Mouse (Mus musculus) forebrain, postnatal 0 days (tissue): ENCODE results near the gene Ldhc. TPM values are rescaled to one million over a fixed set of nuclear protein-coding genes. Genes with fewer than 3 reads are reported as not detected.

Experiments used
- ATAC-seq: fragments of 200-750 bp; cut with Nextera tagmentation; 2 replicates; pipeline ENCODE4 v1.8.0; 2017; ENCODE audit warnings: mild to moderate bottlenecking, moderate library complexity
- DNase-seq: peaks from one replicate; pipeline ENCODE4 v3.0.0-alpha.2; 2015
- H3K27ac ChIP-seq: fragments of 300-500 bp; sonication (generic); 2 replicates; pipeline ENCODE4 v1.5.1; 2014; ENCODE audit warnings: low read depth, mild to moderate bottlenecking, antibody characterized with exemption, low read length, moderate library complexity, mixed read lengths
- H3K27me3 ChIP-seq: fragments of 300-500 bp; sonication (generic); 2 replicates; pipeline ENCODE4 v1.6.1; 2014; ENCODE audit warnings: mild to moderate bottlenecking, low read length, mixed read lengths; ENCODE audit not compliant: insufficient read depth
- H3K36me3 ChIP-seq: fragments of 300-500 bp; sonication (generic); 2 replicates; pipeline ENCODE4 v1.6.1; 2014; ENCODE audit warnings: mild to moderate bottlenecking, moderate library complexity; ENCODE audit not compliant: insufficient read depth
- H3K4me1 ChIP-seq: fragments of 300-500 bp; sonication (generic); 2 replicates; pipeline ENCODE4 v1.6.1; 2014; ENCODE audit warnings: antibody characterized with exemption; ENCODE audit not compliant: insufficient read depth
- H3K4me2 ChIP-seq: fragments of 300-500 bp; sonication (generic); 2 replicates; pipeline ENCODE4 v1.6.1; 2014; ENCODE audit warnings: low read depth, mild to moderate bottlenecking, moderate library complexity
- H3K4me3 ChIP-seq: fragments of 300-500 bp; sonication (generic); 2 replicates; pipeline ENCODE4 v1.5.1; 2014; ENCODE audit warnings: low read depth, low read length, mixed read lengths
- H3K9ac ChIP-seq: fragments of 300-500 bp; sonication (generic); 2 replicates; pipeline ENCODE4 v1.6.1; 2014; ENCODE audit warnings: mild to moderate bottlenecking
- H3K9me3 ChIP-seq: fragments of 300-500 bp; sonication (generic); 2 replicates; pipeline ENCODE4 v1.6.1; 2016; ENCODE audit warnings: low read length
- CTCF ChIP-seq: sonication (generic); IDR thresholded peaks from 2 replicates; pipeline ENCODE4 v1.5.1; 2016; ENCODE audit warnings: antibody characterized with exemption, control low read depth, low read depth
- WGBS: fragments of 180-500 bp; shearing (Covaris S2); extraction: QIAGEN DNeasy Blood & Tissue Kit; methylation state at CpG from one replicate; pipeline ENCODE4 v1.1.7; 2014; 5-methylcytosine and 5-hydroxymethylcytosine counted together
- polyA plus RNA-seq: library from polyadenylated mRNA; unstranded; fragments of >200 nt; fragmentation: Nextera tagmentation; extraction: Ambion mirVana; gene quantifications from 2 replicates; pipeline ENCODE4 v1.2.1, GENCODE M21; 2015
- total RNA-seq: library from RNA; depleted of rRNA; stranded (reverse); fragments of >200 nt; gene quantifications from 2 replicates; pipeline ENCODE4 v1.2.3, GENCODE M21; 2014

The Ldhc gene
- total and polyA plus RNA-seq, 2 experiments from 2014 or later: not detected

DNA sequence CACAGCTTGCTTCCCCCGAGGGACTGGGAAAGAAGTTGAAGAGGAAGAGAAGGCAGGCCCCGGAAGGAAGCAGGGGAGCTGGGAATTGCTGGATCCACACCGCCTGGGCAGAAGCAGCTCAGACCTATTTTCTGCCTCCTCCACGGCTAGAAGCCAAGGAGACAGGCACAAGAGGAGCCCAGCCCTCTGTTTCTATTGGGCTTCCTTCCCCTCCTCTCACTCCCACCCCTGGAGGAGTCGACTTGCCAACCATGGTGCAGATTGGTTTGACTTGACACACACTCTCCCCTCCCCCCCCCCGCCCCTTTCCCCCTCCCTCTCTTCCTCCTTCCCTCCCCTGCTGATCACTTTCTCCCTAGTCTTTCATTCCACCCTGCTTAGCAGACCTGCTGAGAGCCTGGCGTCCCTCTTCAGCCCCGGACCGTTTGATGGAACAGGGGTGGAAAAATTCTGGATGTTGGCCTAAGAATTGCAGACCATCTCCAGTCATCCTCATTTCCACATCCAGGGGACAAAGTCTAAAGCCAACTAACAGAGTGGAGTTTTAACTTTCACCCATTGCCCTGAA, 22.8 kb upstream of the Ldhc start:
- peaks cover 16% of the 10 kb centered on the region for H3K4me1 ChIP-seq
- DNase-seq: peak; percentile 77
- no peaks in the 10 kb centered on the region for H3K9me3 ChIP-seq
- peak; percentile 81 for ATAC-seq
- H3K9ac ChIP-seq: peak overlapping the region; percentile 22; the same call in 1 of the 2 replicates
- no peak overlapping the region for H3K4me3 ChIP-seq
- TF ChIP-seq CTCF: no peak
- peak overlapping the region; percentile 87 for H3K27ac ChIP-seq
- H3K27me3 ChIP-seq: no peaks in the 10 kb centered on the region
- H3K36me3 ChIP-seq: no peaks in the 10 kb centered on the region
- H3K4me2 ChIP-seq: peak overlapping the region; percentile 40
- WGBS: 2% methylated on average over 8 of the region's 9 CpGs

DNA sequence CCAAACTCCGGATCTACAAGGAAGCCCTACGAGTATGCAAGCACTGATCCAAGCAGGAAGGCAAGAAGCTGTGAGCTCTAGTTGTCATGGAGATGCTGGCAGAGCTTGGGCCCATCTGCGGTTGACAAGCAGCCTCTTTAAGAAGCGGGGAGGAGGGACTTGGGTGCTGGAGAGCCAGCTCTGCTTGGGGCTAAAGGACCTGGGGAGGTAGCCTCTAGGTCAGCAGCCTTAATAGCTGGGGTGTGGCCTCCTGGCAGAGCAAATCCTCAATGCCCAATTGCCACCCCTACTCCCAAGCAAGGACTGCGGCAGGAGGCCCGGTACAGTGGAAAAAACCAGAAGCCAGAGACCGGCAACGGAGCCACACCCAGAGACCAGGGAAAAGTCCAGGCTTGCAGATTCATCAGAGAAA, 22.1 kb upstream of the Ldhc start:
- H3K36me3 ChIP-seq: no peaks in the 10 kb centered on the region
- peak overlapping the region; percentile 87 for H3K27ac ChIP-seq
- no peak overlapping the region for H3K4me3 ChIP-seq
- H3K4me2 ChIP-seq: peak overlapping the region; percentile 40
- H3K9ac ChIP-seq: peak overlapping the region; percentile 39; the same call in 1 of the 2 replicates
- DNase-seq: peak; percentile 94
- no peak for TF ChIP-seq CTCF
- WGBS: 6% methylated on average over 8 of the region's 8 CpGs
- peaks cover 16% of the 10 kb centered on the region for H3K4me1 ChIP-seq
- no peaks in the 10 kb centered on the region for H3K9me3 ChIP-seq
- ATAC-seq: peak; percentile 94
- no peaks in the 10 kb centered on the region for H3K27me3 ChIP-seq

DNA sequence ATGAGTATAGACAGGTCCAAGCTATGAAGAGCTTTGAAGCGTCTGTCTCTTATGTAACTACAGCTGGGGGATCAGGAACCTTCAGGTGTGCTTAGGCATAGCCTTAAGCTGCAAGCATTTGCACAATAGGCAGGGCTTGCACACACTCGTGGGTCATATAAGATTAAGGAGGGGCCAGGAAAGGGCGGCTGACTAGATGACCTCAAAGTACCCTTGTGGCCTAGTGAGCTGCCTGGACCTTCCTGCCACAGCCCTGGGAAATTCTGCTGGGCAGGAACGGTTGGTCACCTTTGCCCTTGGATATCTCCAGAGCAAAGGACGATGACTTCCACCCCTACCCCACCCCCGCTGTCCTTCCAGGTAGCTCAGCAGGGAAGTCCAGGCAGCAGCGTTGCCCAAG, 21.6 kb upstream of the Ldhc start:
- peaks cover 16% of the 10 kb centered on the region for H3K4me1 ChIP-seq
- peak overlapping the region; percentile 87 for H3K27ac ChIP-seq
- no peaks in the 10 kb centered on the region for H3K9me3 ChIP-seq
- no peak overlapping the region for H3K9ac ChIP-seq
- no peaks in the 10 kb centered on the region for H3K27me3 ChIP-seq
- H3K36me3 ChIP-seq: no peaks in the 10 kb centered on the region
- ATAC-seq (peak; percentile 14; the same call in 1 of the 2 replicates), DNase-seq (no peak)
- 49% methylated on average over 7 of the region's 7 CpGs for whole genome bisulfite sequencing
- peak overlapping the region; percentile 40 for H3K4me2 ChIP-seq
- TF ChIP-seq CTCF: no peak
- no peak overlapping the region for H3K4me3 ChIP-seq

DNA sequence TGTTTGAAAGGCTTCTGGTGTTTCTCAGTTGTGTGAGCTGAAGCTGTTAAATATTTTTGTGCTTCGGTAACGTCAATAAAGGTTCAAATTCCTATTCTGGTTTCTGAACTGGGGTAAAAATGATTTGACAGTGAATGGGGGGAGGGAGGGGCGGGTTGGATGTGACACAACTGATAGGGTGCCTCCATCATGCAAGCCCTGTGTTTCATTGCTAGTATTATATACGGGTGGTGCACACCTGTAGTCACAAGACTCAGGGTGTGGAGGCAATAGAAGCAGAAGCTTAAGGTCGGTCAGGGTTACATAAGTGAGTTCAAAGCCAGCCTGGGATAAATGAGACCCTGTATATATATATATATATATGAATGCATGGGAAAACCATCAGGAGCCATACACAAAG, 21.1 kb upstream of the Ldhc start:
- Histone ChIP-seq H3K4me2 (no peak overlapping the region), H3K36me3 (no peaks in the 10 kb centered on the region), H3K4me3 (no peak overlapping the region), H3K27ac (no peak overlapping the region), H3K4me1 (peaks cover 16% of the 10 kb centered on the region), H3K27me3 (no peaks in the 10 kb centered on the region), H3K9me3 (no peaks in the 10 kb centered on the region), H3K9ac (no peak overlapping the region)
- DNase-seq (no peak), ATAC-seq (no peak)
- no peak for TF ChIP-seq CTCF
- 71% methylated on average over 5 of the region's 5 CpGs for WGBS

DNA sequence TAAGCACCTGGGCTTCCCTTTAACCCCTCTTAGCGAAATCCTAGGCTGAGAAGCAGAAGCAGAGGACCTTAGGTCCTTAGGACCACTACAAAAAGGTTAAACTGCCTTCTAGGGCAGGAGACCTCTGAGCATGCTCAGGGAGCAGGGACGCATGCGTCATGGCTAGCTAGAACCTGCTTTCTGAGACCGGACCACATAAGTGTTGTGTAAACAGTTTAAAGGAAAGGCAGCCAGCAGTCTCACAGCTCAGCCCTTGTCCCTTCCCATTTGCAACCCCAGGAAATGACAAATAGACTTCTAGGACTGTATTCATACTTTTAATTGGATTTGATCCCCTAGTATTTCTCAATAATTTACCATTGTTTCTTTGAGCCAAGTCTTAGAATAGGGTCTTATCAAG, 20.7 kb upstream of the Ldhc start:
- Histone ChIP-seq H3K27ac (no peak overlapping the region), H3K4me3 (no peak overlapping the region), H3K4me1 (peaks cover 16% of the 10 kb centered on the region), H3K9ac (no peak overlapping the region), H3K27me3 (no peaks in the 10 kb centered on the region), H3K9me3 (no peaks in the 10 kb centered on the region), H3K36me3 (no peaks in the 10 kb centered on the region), H3K4me2 (no peak overlapping the region)
- no peak for ATAC-seq
- 47% methylated on average over 4 of the region's 4 CpGs for WGBS
- DNase-seq: no peak
- TF ChIP-seq CTCF: no peak

DNA sequence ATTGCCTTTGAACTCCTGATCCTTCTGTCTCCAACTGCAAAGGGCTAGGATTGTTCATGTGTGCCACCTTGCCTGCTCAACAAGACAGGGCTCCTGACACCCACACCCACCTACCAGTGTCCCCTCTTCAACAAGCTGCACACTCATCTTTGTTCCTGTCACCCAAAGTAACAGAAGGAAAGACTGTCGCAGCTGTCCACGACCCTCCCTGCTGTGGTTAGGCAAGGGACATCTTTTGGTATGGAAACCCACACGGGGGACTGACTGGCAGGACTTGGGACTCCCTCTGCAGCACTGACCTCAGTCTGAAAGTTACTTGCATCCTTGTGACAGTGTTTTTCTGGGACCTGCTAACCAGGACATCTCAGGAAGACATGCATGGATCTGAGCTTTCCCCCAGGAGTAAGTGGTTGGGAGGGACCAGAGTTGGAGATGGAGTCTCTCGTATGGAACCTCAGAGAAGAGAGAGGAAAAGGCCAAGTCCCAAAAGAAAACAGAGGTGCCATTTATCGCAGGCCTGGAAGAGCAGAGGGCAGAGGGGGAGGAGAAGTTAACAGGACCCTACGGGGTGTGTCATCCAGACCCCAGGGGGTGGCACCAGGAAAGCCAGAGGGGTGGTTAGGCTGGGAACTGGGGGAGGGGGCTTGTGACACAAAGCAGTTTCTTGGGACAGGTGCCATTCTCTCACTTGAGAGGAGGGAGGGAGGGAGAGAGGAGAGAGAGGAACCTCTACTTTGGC, 20.0 kb upstream of the Ldhc start, which contains the start of gene Ldha:
Gene Ldha (plus strand): TSS at position 689 of the 739 bp plus-strand sequence.
- Histone ChIP-seq H3K27me3 (no peaks in the 10 kb centered on the region), H3K27ac (no peak within 1 kb of the TSS), H3K4me2 (no peak within 1 kb of the TSS), H3K36me3 (no peaks in the 10 kb centered on the region), H3K9me3 (no peaks in the 10 kb centered on the region), H3K4me1 (peaks cover 16% of the 10 kb centered on the region), H3K9ac (no peak within 1 kb of the TSS), H3K4me3 (no peak within 1 kb of the TSS)
- WGBS: 32% methylated on average over 6 of the region's 6 CpGs
- ATAC-seq: no peak
- no peak for TF ChIP-seq CTCF
- no peak for DNase-seq

DNA sequence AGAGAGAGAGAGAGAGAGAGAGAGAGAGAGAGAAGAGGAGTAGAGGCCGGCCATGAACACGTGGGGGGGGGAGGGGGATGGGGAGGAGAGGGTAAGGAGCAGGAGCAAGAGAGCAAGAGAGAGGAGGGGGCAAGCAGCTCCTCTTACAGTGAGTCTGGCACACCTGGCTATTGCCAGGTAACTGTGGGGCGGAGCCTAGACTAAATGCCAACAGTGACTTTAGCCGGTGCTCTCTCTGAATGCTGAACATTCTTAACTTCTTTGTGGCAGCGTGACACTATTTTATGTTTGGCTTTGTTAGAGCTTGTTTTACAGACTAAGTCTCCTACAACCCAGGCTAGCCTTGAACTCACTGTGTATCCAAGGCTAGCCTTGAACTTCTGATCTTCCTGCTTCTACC, 18.7 kb upstream of the Ldhc start:
- DNase-seq (no peak), ATAC-seq (no peak)
- 38% methylated on average over 5 of the region's 5 CpGs for WGBS
- H3K4me1 ChIP-seq: peaks cover 20% of the 10 kb centered on the region
- no peaks in the 10 kb centered on the region for H3K27me3 ChIP-seq
- no peak overlapping the region for H3K27ac ChIP-seq
- TF ChIP-seq CTCF: no peak
- H3K9me3 ChIP-seq: no peaks in the 10 kb centered on the region
- H3K4me3 ChIP-seq: no peak overlapping the region
- no peak overlapping the region for H3K9ac ChIP-seq
- H3K36me3 ChIP-seq: no peaks in the 10 kb centered on the region
- H3K4me2 ChIP-seq: no peak overlapping the region
